Comparison of ENCODE assay signal across 8 mouse cellular contexts in the genomic region with DNA sequence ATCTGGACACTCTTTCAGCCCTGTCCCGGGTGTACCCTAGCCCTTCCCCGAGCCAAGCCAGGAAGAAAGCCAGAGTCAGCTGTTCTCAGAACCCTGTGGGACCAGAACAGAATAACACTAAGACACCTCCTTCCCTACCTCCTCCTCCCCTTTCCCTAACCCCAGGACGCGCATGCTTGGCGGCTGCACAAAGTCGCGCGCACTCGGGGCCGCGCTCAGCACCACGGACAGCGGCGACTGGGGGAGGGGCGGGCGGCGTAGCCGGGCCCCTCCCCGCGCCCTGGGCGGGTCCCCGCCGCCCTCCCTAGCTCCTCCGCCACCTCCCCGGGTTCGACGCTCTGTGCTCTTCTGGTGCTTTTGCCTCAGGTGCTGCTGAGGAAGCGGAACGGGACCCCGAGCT. TPM values are rescaled to one million over a fixed set of nuclear protein-coding genes. Genes with fewer than 3 reads are reported as not detected.
DNase-seq lines count a peak whose midpoint lies in the region; ATAC-seq and TF ChIP-seq lines count a peak whose summit lies in the region.

No protein-coding gene starts in this region.

- H3K36me3 ChIP-seq in forebrain, embryonic 11.5 days (ENCODE audit: control insufficient read depth, insufficient read depth, low read length): no peaks in the 10 kb centered on the region; the same call in 1 of the 2 replicates

- intact Hi-C loops in heart, postnatal 36 days (cut with DNase I): no loop called here

- no peaks in the 10 kb centered on the region; the same call in 1 of the 2 replicates for H3K4me1 ChIP-seq in forebrain, embryonic 11.5 days (replicated peaks; ENCODE audit: control insufficient read depth, insufficient read depth, low read length)

- 3% methylated on average over 27 of the region's 30 CpGs for WGBS in forebrain, embryonic 11.5 days

- peak overlapping the region; percentile 81 for H3K4me2 ChIP-seq in forebrain, embryonic 11.5 days (ENCODE audit: low read depth, low read length, severe bottlenecking)

- peak overlapping the region; percentile 41 for H3K4me3 ChIP-seq in forebrain, embryonic 11.5 days (ENCODE audit: low read depth, low read length)
- peak overlapping the region; percentile 80 for H3K4me3 ChIP-seq in layer of hippocampus, adult 2 months

- peaks cover 4% of the 10 kb centered on the region; the same call in 1 of the 2 replicates for H3K9me3 ChIP-seq in forebrain, embryonic 11.5 days (ENCODE audit: control insufficient read depth, low read length)

- ATAC-seq in forebrain, embryonic 11.5 days (replicated peaks; ENCODE audit: low FRiP score): peak; percentile 49
- no peak for ATAC-seq in megakaryocyte, adult 5-6 weeks (ENCODE audit: poor library complexity, severe bottlenecking)

- no peak for TF ChIP-seq CTCF in layer of hippocampus, adult 2 months (conservative IDR thresholded peaks at IDR 0.05)

- peak; percentile 52 for DNase-seq in NIH3T3 (ENCODE audit: low read depth)
- peak; percentile 56 for DNase-seq in c-Kit-positive CD71-positive TER-119-negative erythroid progenitor cells, embryonic 14.5 days (ENCODE audit: low read depth)
- DNase-seq in forebrain, embryonic 11.5 days (ENCODE audit: low spot score): peak; percentile 84
- peak; percentile 76 to 79 for DNase-seq in heart, postnatal 36 days
- DNase-seq in layer of hippocampus, adult 2 months (ENCODE audit: low spot score in 2 of 2): peak; percentile 81 to 87
- DNase-seq in lung, adult 18-20 months: peak; percentile 40 to 50
- DNase-seq in ovary, postnatal 36 days (ENCODE audit: low spot score): peak; percentile 72

- peak overlapping the region; percentile 58 for H3K9ac ChIP-seq in forebrain, embryonic 11.5 days (ENCODE audit: low read length)

- H3K27ac ChIP-seq in forebrain, embryonic 11.5 days (ENCODE audit: low read depth, low read length): no peak overlapping the region
- H3K27ac ChIP-seq in layer of hippocampus, adult 2 months: peak overlapping the region; percentile 96

- H3K27me3 ChIP-seq in forebrain, embryonic 11.5 days (ENCODE audit: control insufficient read depth, insufficient read depth, low read length): no peaks in the 10 kb centered on the region; the same call in 1 of the 2 replicates

RNA-seq across cellular contexts. Expression of gene Acd, which starts 7.3 kb away (rescaled TPM):
- polyA plus RNA-seq in forebrain, embryonic 11.5 days (2014; fragmentation: Nextera tagmentation; extraction: Ambion mirVana): 76.9 and 83.6 TPM in 2 replicates
- 10 to 100 TPM; 11.7 to 12.3 TPM for total RNA-seq in heart, postnatal 36 days (2021)
- 10 to 100 TPM; 41.1 to 41.5 TPM for total RNA-seq in layer of hippocampus, adult 2 months (2021)
- total RNA-seq in megakaryocyte, adult 5-6 weeks (2015): 20.4 and 28.0 TPM in 2 replicates
- total RNA-seq in megakaryocyte, adult 5-6 weeks (2017): 10.6 and 12.3 TPM in 2 replicates

RNA-seq across cellular contexts. Expression of gene Pard6a, which starts 7.3 kb away (rescaled TPM):
- 24.9 and 25.1 TPM in 2 replicates for polyA plus RNA-seq in forebrain, embryonic 11.5 days (2014; fragmentation: Nextera tagmentation; extraction: Ambion mirVana)
- total RNA-seq in heart, postnatal 36 days (2021): 1 to 10 TPM; 7.7 to 8.5 TPM
- total RNA-seq in layer of hippocampus, adult 2 months (2021): 10 to 100 TPM; 32.7 to 35.4 TPM
- total RNA-seq in megakaryocyte, adult 5-6 weeks (2015): 6.6 and 7.7 TPM in 2 replicates
- 9.1 and 22.2 TPM in 2 replicates for total RNA-seq in megakaryocyte, adult 5-6 weeks (2017)

RNA-seq across cellular contexts. Expression of gene Carmil2, which starts 7.6 kb away (rescaled TPM):
- polyA plus RNA-seq in forebrain, embryonic 11.5 days (2014; fragmentation: Nextera tagmentation; extraction: Ambion mirVana): 1.8 and 2.0 TPM in 2 replicates
- under 1 TPM; 0.27 to 0.31 TPM for total RNA-seq in heart, postnatal 36 days (2021)
- total RNA-seq in layer of hippocampus, adult 2 months (2021): 10 to 100 TPM; 71.1 to 76.9 TPM
- 0.67 and 1.6 TPM in 2 replicates for total RNA-seq in megakaryocyte, adult 5-6 weeks (2015)
- 0.70 and 1.3 TPM in 2 replicates for total RNA-seq in megakaryocyte, adult 5-6 weeks (2017)

RNA-seq across cellular contexts. Expression of gene 4933405L10Rik, which starts 13.8 kb away (rescaled TPM):
- polyA plus RNA-seq in forebrain, embryonic 11.5 days (2014; fragmentation: Nextera tagmentation; extraction: Ambion mirVana): 0.36 TPM in 1 of 2 replicates, not detected in the other
- total RNA-seq in heart, postnatal 36 days (2021): not detected
- under 1 TPM in 1 of 2 experiments, not detected in 1; 0.84 TPM for total RNA-seq in layer of hippocampus, adult 2 months (2021)
- total RNA-seq in megakaryocyte, adult 5-6 weeks (2015): not detected in 2 replicates
- not detected in 2 replicates for total RNA-seq in megakaryocyte, adult 5-6 weeks (2017)

RNA-seq across cellular contexts. Expression of gene Enkd1, which starts 14.4 kb away (rescaled TPM):
- polyA plus RNA-seq in forebrain, embryonic 11.5 days (2014; fragmentation: Nextera tagmentation; extraction: Ambion mirVana): 43.0 and 44.4 TPM in 2 replicates
- 1 to 10 TPM; 1.3 to 2.2 TPM for total RNA-seq in heart, postnatal 36 days (2021)
- total RNA-seq in layer of hippocampus, adult 2 months (2021): 10 to 100 TPM in 1 of 2 experiments, 1 to 10 TPM in 1; 8.1 to 10.8 TPM
- 5.9 and 7.5 TPM in 2 replicates for total RNA-seq in megakaryocyte, adult 5-6 weeks (2015)
- total RNA-seq in megakaryocyte, adult 5-6 weeks (2017): 5.3 and 5.6 TPM in 2 replicates

Comparison
In these comparisons a context has a peak if more than half of its experiments do, and no peak if none do; other contexts are left out.
1. RNA of gene Carmil2, which starts 7.6 kb away (total RNA-seq): 71.1 to 76.9 TPM in layer of hippocampus, adult 2 months; 0.67 to 1.6 TPM in megakaryocyte, adult 5-6 weeks and 0.27 to 0.31 TPM in heart, postnatal 36 days; every median in the first group is over 10 times any median in the second.
2. Peak in every context shown above with its lines, with median percentiles within 50 percentile points of each other: DNase-seq.